Mouse (Mus musculus) intestine, postnatal 0 days (tissue): ENCODE measurements at regions not wholly inside any gene's neighbourhood (a gene's known extent, or its start where the extent isn't known, plus 50 kb on each side); places are given as distances from the start of the nearest gene placed in this dataset.

Source experiments
- ATAC-seq: fragments of 200-750 bp; cut with Nextera tagmentation; 2 replicates; pipeline ENCODE4 v1.8.0; 2017; ENCODE audit warnings: mild to moderate bottlenecking, moderate TSS enrichment, moderate library complexity
- H3K27ac ChIP-seq: fragments of 300-500 bp; sonication (generic); 2 replicates; pipeline ENCODE4 v1.5.1; 2014; ENCODE audit warnings: mild to moderate bottlenecking, low read depth, low read length, moderate library complexity
- H3K27me3 ChIP-seq: fragments of 300-500 bp; sonication (generic); replicated peaks from 2 replicates; pipeline ENCODE4 v1.6.1; 2014; ENCODE audit warnings: low read length, mixed read lengths; ENCODE audit not compliant: control insufficient read depth, insufficient read depth
- H3K36me3 ChIP-seq: fragments of 300-500 bp; sonication (generic); 2 replicates; pipeline ENCODE4 v1.6.1; 2014; ENCODE audit warnings: mild to moderate bottlenecking, moderate library complexity; ENCODE audit not compliant: control insufficient read depth, insufficient read depth
- H3K4me1 ChIP-seq: fragments of 300-500 bp; sonication (generic); replicated peaks from 2 replicates; pipeline ENCODE4 v1.6.1; 2014; ENCODE audit warnings: antibody characterized with exemption, low read length, mixed read lengths; ENCODE audit not compliant: control insufficient read depth, insufficient read depth
- H3K4me2 ChIP-seq: fragments of 300-500 bp; sonication (generic); replicated peaks from 2 replicates; pipeline ENCODE4 v1.6.1; 2014; ENCODE audit warnings: low read depth, mild to moderate bottlenecking, moderate library complexity
- H3K4me3 ChIP-seq: fragments of 300-500 bp; sonication (generic); 2 replicates; pipeline ENCODE4 v1.5.1; 2014; ENCODE audit warnings: low read depth, low read length
- H3K9ac ChIP-seq: fragments of 300-500 bp; sonication (generic); 2 replicates; pipeline ENCODE4 v1.6.1; 2014; ENCODE audit warnings: mild to moderate bottlenecking, low read depth, low read length
- H3K9me3 ChIP-seq: fragments of 300-500 bp; sonication (generic); 2 replicates; pipeline ENCODE4 v1.6.1; 2016; ENCODE audit warnings: mixed run types; ENCODE audit not compliant: control insufficient read depth
- CTCF ChIP-seq: sonication (generic); IDR thresholded peaks from 2 replicates; pipeline ENCODE4 v1.5.1; 2016; ENCODE audit warnings: low read depth, mild to moderate bottlenecking, control low read depth, antibody characterized with exemption, moderate library complexity
- WGBS: fragments of 180-500 bp; shearing (Covaris S2); extraction: QIAGEN DNeasy Blood & Tissue Kit; methylation state at CpG from one replicate; pipeline ENCODE4 v1.1.7; 2014; 5-methylcytosine and 5-hydroxymethylcytosine counted together

- no peaks in the 10 kb centered on the region for H3K36me3 ChIP-seq
- no peaks in the 10 kb centered on the region for H3K4me1 ChIP-seq
- H3K4me2 ChIP-seq, result no peak overlapping the region
- TF ChIP-seq CTCF, result no peak
- 55% methylated on average over 5 of the region's 5 CpGs for WGBS
- no peak overlapping the region for H3K9ac ChIP-seq
- H3K9me3 ChIP-seq, result no peaks in the 10 kb centered on the region
- H3K27ac ChIP-seq, result no peak overlapping the region
- no peak overlapping the region for H3K4me3 ChIP-seq
- no peaks in the 10 kb centered on the region for H3K27me3 ChIP-seq
- no peak for ATAC-seq
Observed at GRCm38 (mm10) chr17:68112763-68113330, 108.9 kb upstream of the Arhgap28 start.

DNA sequence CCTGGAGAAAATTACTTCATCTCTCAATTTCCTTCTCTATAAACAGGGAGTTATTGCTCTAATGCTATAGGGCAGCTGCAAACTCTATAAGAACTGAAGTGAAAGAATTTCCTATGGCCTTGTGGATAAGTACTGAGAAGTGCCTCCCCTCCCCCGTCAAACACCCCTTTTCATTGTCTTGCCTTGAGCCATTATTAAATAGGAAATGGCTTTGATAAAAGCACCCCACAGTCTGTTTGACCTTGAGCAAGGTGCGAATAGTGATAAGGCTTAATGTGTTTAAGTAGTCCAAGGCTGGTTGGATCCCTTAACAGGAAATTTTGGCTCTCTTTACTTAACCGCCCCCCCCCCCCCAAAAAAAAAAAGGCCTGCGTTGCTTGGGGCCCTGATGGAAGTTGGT, 111.7 kb upstream of the Arhgap28 start:
- ATAC-seq, result no peak
- no peaks in the 10 kb centered on the region for H3K4me1 ChIP-seq
- H3K27ac ChIP-seq, result no peak overlapping the region
- TF ChIP-seq CTCF, result no peak
- H3K4me2 ChIP-seq, result no peak overlapping the region
- H3K9ac ChIP-seq, result no peak overlapping the region
- H3K4me3 ChIP-seq, result no peak overlapping the region
- no peaks in the 10 kb centered on the region for H3K9me3 ChIP-seq
- H3K36me3 ChIP-seq, result no peaks in the 10 kb centered on the region
- 56% methylated on average over 4 of the region's 4 CpGs for WGBS
- no peaks in the 10 kb centered on the region for H3K27me3 ChIP-seq

GRCm38 (mm10) chr17:68119055-68119698, 115.3 kb upstream of the Arhgap28 start:
- Histone ChIP-seq H3K4me2 (no peak overlapping the region), H3K27me3 (no peaks in the 10 kb centered on the region), H3K4me1 (no peaks in the 10 kb centered on the region), H3K4me3 (no peak overlapping the region), H3K27ac (no peak overlapping the region), H3K36me3 (no peaks in the 10 kb centered on the region), H3K9me3 (no peaks in the 10 kb centered on the region), H3K9ac (no peak overlapping the region)
- 81% methylated on average over 3 of the region's 3 CpGs for WGBS
- ATAC-seq, result no peak
- no peak for TF ChIP-seq CTCF

DNA sequence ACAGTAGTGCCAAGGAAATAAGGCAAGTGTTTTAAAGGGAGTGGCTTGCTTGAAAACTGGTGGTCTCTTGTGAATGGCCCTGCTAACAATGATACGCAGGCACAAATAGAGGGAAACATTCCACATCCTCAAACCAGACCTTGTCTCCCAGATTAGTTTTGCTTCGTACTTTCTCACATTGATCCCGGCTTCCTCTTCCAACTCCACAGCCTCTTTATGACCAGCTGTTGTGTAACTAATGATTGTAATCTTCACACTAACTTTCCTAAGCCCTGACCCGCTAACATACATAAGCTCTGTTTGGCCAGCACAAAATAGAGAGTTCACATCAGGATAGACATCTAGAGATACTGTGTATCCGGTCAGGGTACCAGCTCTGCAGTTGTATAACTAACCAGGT, 116.3 kb upstream of the Arhgap28 start:
- no peak overlapping the region for H3K27ac ChIP-seq
- 50% methylated on average over 5 of the region's 5 CpGs for WGBS

DNA sequence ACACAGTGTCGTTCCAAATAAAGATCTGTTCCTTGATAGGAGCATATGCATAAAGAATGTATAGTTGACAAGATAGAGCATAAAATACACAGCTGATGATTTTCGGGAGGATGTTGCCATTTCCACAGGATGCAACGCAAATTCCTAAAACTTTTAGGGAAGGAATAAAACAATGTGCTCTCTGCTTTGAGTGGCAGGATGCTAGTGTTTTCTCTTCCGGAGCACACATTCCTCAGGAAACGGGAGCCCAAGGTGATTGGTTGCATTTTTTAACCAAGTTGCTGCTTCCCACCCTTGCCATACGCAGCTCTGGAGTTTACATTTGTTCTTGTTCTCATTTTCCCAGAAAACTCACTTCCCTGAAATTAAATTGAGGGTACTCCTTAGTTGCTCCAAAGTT, 116.8 kb upstream of the Arhgap28 start:
- H3K27ac ChIP-seq, result no peak overlapping the region
- no peak for TF ChIP-seq CTCF
- H3K9ac ChIP-seq, result no peak overlapping the region
- H3K4me1 ChIP-seq, result no peaks in the 10 kb centered on the region
- no peaks in the 10 kb centered on the region for H3K9me3 ChIP-seq
- no peak for ATAC-seq
- 57% methylated on average over 6 of the region's 6 CpGs for WGBS
- no peak overlapping the region for H3K4me3 ChIP-seq
- H3K4me2 ChIP-seq, result no peak overlapping the region
- H3K36me3 ChIP-seq, result no peaks in the 10 kb centered on the region
- no peaks in the 10 kb centered on the region for H3K27me3 ChIP-seq

More for the DNA sequence above, 116.3 kb upstream of the Arhgap28 start:
- Histone ChIP-seq H3K4me2 (no peak overlapping the region), H3K4me1 (no peaks in the 10 kb centered on the region), H3K9ac (no peak overlapping the region), H3K9me3 (no peaks in the 10 kb centered on the region), H3K4me3 (no peak overlapping the region), H3K36me3 (no peaks in the 10 kb centered on the region), H3K27me3 (no peaks in the 10 kb centered on the region)
- no peak for ATAC-seq
- no peak for TF ChIP-seq CTCF

DNA sequence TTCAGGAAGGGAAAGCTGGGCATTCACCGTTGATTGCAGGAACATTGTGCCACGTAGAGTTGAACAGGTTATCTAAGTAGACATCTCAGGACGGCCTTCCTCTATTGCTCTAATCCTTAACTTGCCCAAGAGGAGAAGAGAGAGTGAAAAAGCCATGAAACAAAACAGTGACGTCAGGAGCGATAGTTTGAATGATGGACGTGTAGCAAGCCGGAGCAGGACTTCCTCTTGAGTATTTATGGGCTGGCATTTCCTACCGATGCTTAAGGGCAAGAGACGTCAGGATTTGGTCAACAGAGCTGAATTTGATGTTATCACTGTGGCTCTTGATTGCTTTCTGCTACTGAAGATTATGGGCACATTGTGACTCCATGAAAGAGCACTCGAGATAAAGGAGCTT, 130.5 kb upstream of the Arhgap28 start:
- no peaks in the 10 kb centered on the region for H3K9me3 ChIP-seq
- no peak overlapping the region for H3K4me2 ChIP-seq
- H3K27ac ChIP-seq, result no peak overlapping the region
- 65% methylated on average over 10 of the region's 10 CpGs for WGBS
- ATAC-seq, result no peak
- H3K27me3 ChIP-seq, result no peaks in the 10 kb centered on the region
- no peaks in the 10 kb centered on the region for H3K4me1 ChIP-seq
- no peak for TF ChIP-seq CTCF
- no peak overlapping the region for H3K9ac ChIP-seq
- H3K36me3 ChIP-seq, result no peaks in the 10 kb centered on the region
- H3K4me3 ChIP-seq, result no peak overlapping the region
